Mouse (Mus musculus): Measurements from ENCODE around the gene Tmem231.

Tmem231 gene

GRCm38 (mm10) chr8:111905500-111906121 lies 28.1 kb downstream of the Tmem231 start:
- no peak for DNase-seq (ENCODE audit: low spot score in 2 of 2)

- DNase-seq (ENCODE audit: low spot score in 2 of 2): no peak
Observed at GRCm38 (mm10) chr8:111902080-111902479, 31.6 kb downstream of the Tmem231 start.

GRCm38 (mm10) chr8:111898586-111898985 lies 35.1 kb downstream of the Tmem231 start:
- no peak for DNase-seq (ENCODE audit: low spot score in 2 of 2)

- DNase-seq (ENCODE audit: low spot score in 2 of 2): no peak
Observed at GRCm38 (mm10) chr8:111894955-111895354, 38.7 kb downstream of the Tmem231 start.

- no peak for DNase-seq (ENCODE audit: low spot score in 2 of 2)
Observed at GRCm38 (mm10) chr8:111892615-111893014, 41.1 kb downstream of the Tmem231 start.

- no peak for DNase-seq (ENCODE audit: low spot score in 2 of 2)
Observed at GRCm38 (mm10) chr8:111891983-111892382, 41.7 kb downstream of the Tmem231 start.

GRCm38 (mm10) chr8:111890911-111891303 lies 42.8 kb downstream of the Tmem231 start:
- DNase-seq (ENCODE audit: low spot score in 2 of 2): no peak

GRCm38 (mm10) chr8:111889931-111890910 lies 43.5 kb downstream of the Tmem231 start:
- DNase-seq (ENCODE audit: low spot score in 2 of 2): no peak

GRCm38 (mm10) chr8:111888091-111888650 lies 45.5 kb downstream of the Tmem231 start:
- no peak for DNase-seq (ENCODE audit: low spot score in 2 of 2)

GRCm38 (mm10) chr8:111887479-111887878 lies 46.2 kb downstream of the Tmem231 start:
- DNase-seq (ENCODE audit: low spot score in 2 of 2): no peak

GRCm38 (mm10) chr8:111883615-111884014 lies 50.1 kb downstream of the Tmem231 start:
- no peak for DNase-seq (ENCODE audit: low spot score in 2 of 2)

- peak in 1 of 2 experiments; percentile 34 for DNase-seq (ENCODE audit: low spot score in 2 of 2)
Observed at GRCm38 (mm10) chr8:111881591-111881990, 52.1 kb downstream of the Tmem231 start.

- DNase-seq (ENCODE audit: low spot score in 2 of 2): no peak
Observed at GRCm38 (mm10) chr8:111877711-111878110, 56.0 kb downstream of the Tmem231 start.

- DNase-seq (ENCODE audit: low spot score in 2 of 2): peak; percentile 97
Observed at GRCm38 (mm10) chr8:111876355-111876948, 57.2 kb downstream of the Tmem231 start, which contains the start of gene Tmem170. Tmem170 (minus strand) TSS chr8:111876750.

GRCm38 (mm10) chr8:111875758-111876157 lies 57.9 kb downstream of the Tmem231 start:
- peak in 1 of 2 experiments; percentile 13 for DNase-seq (ENCODE audit: low spot score in 2 of 2)

- DNase-seq (ENCODE audit: low spot score in 2 of 2): no peak
Observed at GRCm38 (mm10) chr8:111871278-111871677, 62.4 kb downstream of the Tmem231 start.

GRCm38 (mm10) chr8:111870379-111870778 lies 63.3 kb downstream of the Tmem231 start:
- DNase-seq (ENCODE audit: low spot score in 2 of 2): no peak

GRCm38 (mm10) chr8:111868664-111869063 lies 65.0 kb downstream of the Tmem231 start:
- DNase-seq (ENCODE audit: low spot score in 2 of 2): no peak

- no peak for DNase-seq (ENCODE audit: low spot score in 2 of 2)
Observed at GRCm38 (mm10) chr8:111865857-111866256, 67.8 kb downstream of the Tmem231 start.

- DNase-seq (ENCODE audit: low spot score in 2 of 2): no peak
Observed at GRCm38 (mm10) chr8:111865130-111865852, 68.4 kb downstream of the Tmem231 start.

- no peak for DNase-seq (ENCODE audit: low spot score in 2 of 2)
Observed at GRCm38 (mm10) chr8:111864648-111865047, 69.0 kb downstream of the Tmem231 start.

Data from urinary bladder, postnatal 36 days (tissue).